Mouse (Mus musculus) fibroblast of lung, adult 2 months (primary cell): ENCODE measurements around the gene 1700023F06Rik.

ENCODE experiments used
- DNase-seq: peaks from one replicate; pipeline ENCODE4 v3.0.0-alpha.2; 2011; ENCODE audit warnings: low read depth

1700023F06Rik gene

GRCm38 (mm10) chr11:103162132-103162531 is 46.2 kb downstream of the 1700023F06Rik start:
- no peak for DNase-seq

- DNase-seq = no peak
These were observed 46.9 kb downstream of the 1700023F06Rik start for GRCm38 (mm10) chr11:103161449-103161848.

- DNase-seq = no peak
These were observed 47.6 kb downstream of the 1700023F06Rik start for GRCm38 (mm10) chr11:103160738-103161137.

GRCm38 (mm10) chr11:103158621-103159478 is 49.5 kb downstream of the 1700023F06Rik start:
- DNase-seq = peak; percentile 81

- DNase-seq = no peak
These were observed 58.6 kb downstream of the 1700023F06Rik start for GRCm38 (mm10) chr11:103149771-103150170.
